Comparison of ENCODE assay signal across 8 mouse cellular contexts in genomic region chr9:35176124-35176659, GRCm38 (mm10). TPM values are rescaled to one million over a fixed set of nuclear protein-coding genes. Genes with fewer than 3 reads are reported as not detected.
DNase-seq lines count a peak whose midpoint lies in the region; ATAC-seq and TF ChIP-seq lines count a peak whose summit lies in the region.

No protein-coding gene starts in this region.

- H3K9ac ChIP-seq in embryonic facial prominence, embryonic 12.5 days, result no peak overlapping the region
- H3K9ac ChIP-seq in intestine, embryonic 16.5 days (ENCODE audit: low read depth, low read length), result no peak overlapping the region
- peak overlapping the region; percentile 51; the same call in 1 of the 2 replicates for H3K9ac ChIP-seq in neural tube, embryonic 12.5 days

- peaks cover 8% of the 10 kb centered on the region; the same call in 1 of the 2 replicates for H3K4me1 ChIP-seq in embryonic facial prominence, embryonic 12.5 days
- H3K4me1 ChIP-seq in intestine, embryonic 16.5 days (ENCODE audit: control insufficient read depth, insufficient read depth, low read length), result peaks cover 5% of the 10 kb centered on the region; the same call in 1 of the 2 replicates
- peaks cover 13% of the 10 kb centered on the region; the same call in 1 of the 2 replicates for H3K4me1 ChIP-seq in neural tube, embryonic 12.5 days

- peak overlapping the region; percentile 97 for H3K27ac ChIP-seq in layer of hippocampus, adult 2 months
- 0 out of 2 replicates have a peak overlapping the region, but pooled peaks have one; percentile 90 for H3K27ac ChIP-seq in embryonic facial prominence, embryonic 12.5 days
- H3K27ac ChIP-seq in intestine, embryonic 16.5 days (ENCODE audit: low read length), result no peak overlapping the region
- H3K27ac ChIP-seq in neural tube, embryonic 12.5 days, result no peak overlapping the region

- H3K27me3 ChIP-seq in embryonic facial prominence, embryonic 12.5 days, result no peaks in the 10 kb centered on the region
- H3K27me3 ChIP-seq in intestine, embryonic 16.5 days (replicated peaks; ENCODE audit: control insufficient read depth, insufficient read depth, low read length), result no peaks in the 10 kb centered on the region
- no peaks in the 10 kb centered on the region for H3K27me3 ChIP-seq in neural tube, embryonic 12.5 days (replicated peaks)

- TF ChIP-seq CTCF in layer of hippocampus, adult 2 months (conservative IDR thresholded peaks at IDR 0.05), result no peak

- ATAC-seq in embryonic facial prominence, embryonic 12.5 days (ENCODE audit: insufficient number of reproducible peaks, insufficient read depth, low FRiP score, low TSS enrichment), result no peak
- ATAC-seq in intestine, embryonic 16.5 days, result no peak; the same call in 1 of the 2 replicates
- ATAC-seq in neural tube, embryonic 12.5 days (ENCODE audit: low FRiP score, low read depth), result peak; percentile 41

- DNase-seq in layer of hippocampus, adult 2 months (ENCODE audit: low spot score in 2 of 2), result no peak
- no peak for DNase-seq in layer of hippocampus, postnatal 36 days
- no peak for DNase-seq in gastrocnemius, postnatal 36 days
- no peak for DNase-seq in cerebellum, adult 9-10 months
- DNase-seq in cerebellum, adult 11-12 months, result no peak

- peak overlapping the region; percentile 81 for H3K4me3 ChIP-seq in layer of hippocampus, adult 2 months
- peak overlapping the region; percentile 53 for H3K4me3 ChIP-seq in embryonic facial prominence, embryonic 12.5 days
- H3K4me3 ChIP-seq in intestine, embryonic 16.5 days (ENCODE audit: low read length), result peak overlapping the region; percentile 68
- H3K4me3 ChIP-seq in neural tube, embryonic 12.5 days, result peak overlapping the region; percentile 63

- WGBS in embryonic facial prominence, embryonic 12.5 days, result 49% methylated on average over 14 of the region's 14 CpGs
- 48% methylated on average over 14 of the region's 14 CpGs for WGBS in intestine, embryonic 16.5 days
- 52% methylated on average over 14 of the region's 14 CpGs for WGBS in neural tube, embryonic 12.5 days

- no peaks in the 10 kb centered on the region for H3K9me3 ChIP-seq in embryonic facial prominence, embryonic 12.5 days
- no peaks in the 10 kb centered on the region for H3K9me3 ChIP-seq in intestine, embryonic 16.5 days (ENCODE audit: control insufficient read depth, low read length)
- no peaks in the 10 kb centered on the region for H3K9me3 ChIP-seq in neural tube, embryonic 12.5 days

- peak overlapping the region; percentile 74 for H3K4me2 ChIP-seq in embryonic facial prominence, embryonic 12.5 days (replicated peaks)
- peak overlapping the region; percentile 51 for H3K4me2 ChIP-seq in intestine, embryonic 16.5 days (ENCODE audit: low read depth, low read length)
- peak overlapping the region; percentile 74 for H3K4me2 ChIP-seq in neural tube, embryonic 12.5 days (replicated peaks)

- intact Hi-C loops in gastrocnemius, postnatal 36 days (cut with DNase I), result no loop called here

- no peaks in the 10 kb centered on the region for H3K36me3 ChIP-seq in embryonic facial prominence, embryonic 12.5 days
- H3K36me3 ChIP-seq in intestine, embryonic 16.5 days (ENCODE audit: control insufficient read depth, insufficient read depth, low read length), result no peaks in the 10 kb centered on the region
- H3K36me3 ChIP-seq in neural tube, embryonic 12.5 days, result no peaks in the 10 kb centered on the region

RNA-seq across cellular contexts. Expression of gene Dcps, which starts 0.3 kb away (rescaled TPM):
- total RNA-seq in layer of hippocampus, adult 2 months (2021), result 10 to 100 TPM; 20.5 to 21.7 TPM
- 10 to 100 TPM; 21.1 to 21.4 TPM for total RNA-seq in layer of hippocampus, postnatal 36 days (2021)
- 77.6 and 83.5 TPM in 2 replicates for polyA plus RNA-seq in embryonic facial prominence, embryonic 12.5 days (2016; fragmentation: Nextera tagmentation; extraction: Ambion mirVana)
- 73.5 and 88.2 TPM in 2 replicates for polyA plus RNA-seq in intestine, embryonic 16.5 days (2015; fragmentation: Nextera tagmentation; extraction: Ambion mirVana)
- 71.7 and 83.2 TPM in 2 replicates for polyA plus RNA-seq in neural tube, embryonic 12.5 days (2016; fragmentation: Nextera tagmentation; extraction: Ambion mirVana)
- total RNA-seq in gastrocnemius, postnatal 36 days (2021), result 1 to 10 TPM; 6.0 to 6.8 TPM

RNA-seq across cellular contexts. Expression of gene Srpr, which starts 23.8 kb away (rescaled TPM):
- 10 to 100 TPM; 65.4 to 65.6 TPM for total RNA-seq in layer of hippocampus, adult 2 months (2021)
- total RNA-seq in layer of hippocampus, postnatal 36 days (2021), result 10 to 100 TPM; 62.7 to 68.3 TPM
- polyA plus RNA-seq in embryonic facial prominence, embryonic 12.5 days (2016; fragmentation: Nextera tagmentation; extraction: Ambion mirVana), result 108 and 112 TPM in 2 replicates
- polyA plus RNA-seq in intestine, embryonic 16.5 days (2015; fragmentation: Nextera tagmentation; extraction: Ambion mirVana), result 115 and 119 TPM in 2 replicates
- polyA plus RNA-seq in neural tube, embryonic 12.5 days (2016; fragmentation: Nextera tagmentation; extraction: Ambion mirVana), result 78.0 and 79.1 TPM in 2 replicates
- 100 to 1,000 TPM; 190 to 215 TPM for total RNA-seq in gastrocnemius, postnatal 36 days (2021)

RNA-seq across cellular contexts. Expression of gene Tirap, which starts 23.9 kb away (rescaled TPM):
- total RNA-seq in layer of hippocampus, adult 2 months (2021), result 1 to 10 TPM; 1.6 to 2.7 TPM
- 1 to 10 TPM; 1.5 to 2.4 TPM for total RNA-seq in layer of hippocampus, postnatal 36 days (2021)
- 11.6 and 13.3 TPM in 2 replicates for polyA plus RNA-seq in embryonic facial prominence, embryonic 12.5 days (2016; fragmentation: Nextera tagmentation; extraction: Ambion mirVana)
- polyA plus RNA-seq in intestine, embryonic 16.5 days (2015; fragmentation: Nextera tagmentation; extraction: Ambion mirVana), result 12.4 and 13.4 TPM in 2 replicates
- polyA plus RNA-seq in neural tube, embryonic 12.5 days (2016; fragmentation: Nextera tagmentation; extraction: Ambion mirVana), result 9.7 and 10.5 TPM in 2 replicates
- 10 to 100 TPM; 27.3 to 32.1 TPM for total RNA-seq in gastrocnemius, postnatal 36 days (2021)

RNA-seq across cellular contexts. Expression of gene Foxred1, which starts 34.7 kb away (rescaled TPM):
- total RNA-seq in layer of hippocampus, adult 2 months (2021), result 10 to 100 TPM; 35.4 to 37.3 TPM
- 10 to 100 TPM; 35.6 to 39.1 TPM for total RNA-seq in layer of hippocampus, postnatal 36 days (2021)
- polyA plus RNA-seq in embryonic facial prominence, embryonic 12.5 days (2016; fragmentation: Nextera tagmentation; extraction: Ambion mirVana), result 49.5 and 52.7 TPM in 2 replicates
- polyA plus RNA-seq in intestine, embryonic 16.5 days (2015; fragmentation: Nextera tagmentation; extraction: Ambion mirVana), result 41.7 and 46.3 TPM in 2 replicates
- polyA plus RNA-seq in neural tube, embryonic 12.5 days (2016; fragmentation: Nextera tagmentation; extraction: Ambion mirVana), result 49.2 and 50.1 TPM in 2 replicates
- total RNA-seq in gastrocnemius, postnatal 36 days (2021), result 10 to 100 TPM; 17.8 to 24.4 TPM

RNA-seq across cellular contexts. Expression of gene St3gal4, which starts 57.1 kb away (rescaled TPM):
- total RNA-seq in layer of hippocampus, adult 2 months (2021), result 10 to 100 TPM; 25.8 to 29.0 TPM
- total RNA-seq in layer of hippocampus, postnatal 36 days (2021), result 10 to 100 TPM; 25.0 to 25.7 TPM
- 32.4 and 35.9 TPM in 2 replicates for polyA plus RNA-seq in embryonic facial prominence, embryonic 12.5 days (2016; fragmentation: Nextera tagmentation; extraction: Ambion mirVana)
- 250 and 291 TPM in 2 replicates for polyA plus RNA-seq in intestine, embryonic 16.5 days (2015; fragmentation: Nextera tagmentation; extraction: Ambion mirVana)
- 11.5 and 11.8 TPM in 2 replicates for polyA plus RNA-seq in neural tube, embryonic 12.5 days (2016; fragmentation: Nextera tagmentation; extraction: Ambion mirVana)
- 1 to 10 TPM; 2.5 to 4.4 TPM for total RNA-seq in gastrocnemius, postnatal 36 days (2021)

Comparison
In these comparisons a context has a peak if more than half of its experiments do, and no peak if none do; other contexts are left out.
1. H3K27ac ChIP-seq: peak in layer of hippocampus, adult 2 months (single experiment) and embryonic facial prominence, embryonic 12.5 days (single experiment); none in intestine, embryonic 16.5 days (single experiment) and neural tube, embryonic 12.5 days (single experiment).
2. RNA of gene Tirap, which starts 23.9 kb away (total RNA-seq): 27.3 to 32.1 TPM in gastrocnemius, postnatal 36 days; 1.6 to 2.7 TPM in layer of hippocampus, adult 2 months and 1.5 to 2.4 TPM in layer of hippocampus, postnatal 36 days; every median in the first group is over 4 times any median in the second.
3. Peak in every context shown above with its lines, with median percentiles within 50 percentile points of each other: H3K4me3 ChIP-seq and H3K4me2 ChIP-seq.